In the genomic region with DNA sequence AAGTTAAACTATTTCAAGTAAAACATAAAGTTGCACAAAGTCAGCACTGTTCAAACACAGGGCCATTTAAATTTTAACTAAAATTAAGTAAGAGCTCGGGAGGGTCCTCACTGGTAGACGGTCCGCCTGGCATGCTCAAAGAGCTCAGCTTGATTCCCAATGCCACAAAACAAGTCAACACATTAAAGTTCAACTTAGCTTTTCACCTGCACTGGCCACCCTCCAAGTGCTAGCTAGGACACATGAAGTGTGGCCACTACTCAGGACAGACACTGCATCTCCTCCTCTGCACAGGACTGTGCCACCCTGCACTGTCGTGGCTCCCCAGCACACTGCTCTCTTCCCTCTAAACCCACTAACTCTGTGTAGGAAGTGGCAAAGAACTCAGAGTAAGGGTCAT, we compare ENCODE assay signal across 13 mouse cellular contexts. TPM values are rescaled to one million over a fixed set of nuclear protein-coding genes. Genes with fewer than 3 reads are reported as not detected.
A peak's percentile ranks its signal among the peaks of the same experiment; 100 is the strongest.
DNase-seq lines count a peak whose midpoint lies in the region; ATAC-seq and TF ChIP-seq lines count a peak whose summit lies in the region.
"Had no signal": no experiment of that assay in that cellular context is flagged by ENCODE, and none has a peak within 500 bp of the region (broad histone marks: within the 10 kb centered on the region; RNA-seq: fewer than 3 reads in every experiment).

No protein-coding gene starts in this region.

- no peak overlapping the region for H3K4me3 ChIP-seq in heart, postnatal 0 days (ENCODE audit: low read depth, low read length)
- H3K4me3 ChIP-seq in heart, embryonic 12.5 days = no peak overlapping the region
- peak overlapping the region; percentile 28 for H3K4me3 ChIP-seq in bone marrow macrophage, adult 2 months (ENCODE audit: insufficient read depth, low read length)
- H3K4me3 ChIP-seq in kidney, adult 2 months (ENCODE audit: insufficient read depth, low read depth, low read length) = no peak overlapping the region
- H3K4me3 ChIP-seq in limb, embryonic 15.5 days = no peak overlapping the region
- H3K4me3 ChIP-seq: myocyte had no signal

- peaks cover 40% of the 10 kb centered on the region for H3K4me1 ChIP-seq in heart, postnatal 0 days (ENCODE audit: control insufficient read depth, insufficient read depth)
- H3K4me1 ChIP-seq in heart, embryonic 12.5 days (replicated peaks) = peaks cover 83% of the 10 kb centered on the region
- peaks cover 28% of the 10 kb centered on the region for H3K4me1 ChIP-seq in bone marrow macrophage, adult 2 months (ENCODE audit: control insufficient read depth, insufficient read depth, low read length)
- H3K4me1 ChIP-seq in kidney, adult 2 months (ENCODE audit: control insufficient read depth, insufficient read depth, low read length) = peaks cover 63% of the 10 kb centered on the region
- H3K4me1 ChIP-seq in limb, embryonic 15.5 days = peaks cover 57% of the 10 kb centered on the region

- no peak overlapping the region for H3K9ac ChIP-seq in heart, postnatal 0 days (replicated peaks; ENCODE audit: low read depth, low read length)
- H3K9ac ChIP-seq in heart, embryonic 12.5 days = no peak overlapping the region
- no peak overlapping the region for H3K9ac ChIP-seq in limb, embryonic 15.5 days

- no peak for ATAC-seq in heart, postnatal 0 days (ENCODE audit: insufficient read depth, low read depth)
- ATAC-seq in heart, embryonic 12.5 days (ENCODE audit: insufficient number of reproducible peaks, low FRiP score) = no peak
- ATAC-seq in limb, embryonic 15.5 days (ENCODE audit: insufficient number of reproducible peaks, low FRiP score, low TSS enrichment, low read depth) = no peak

- no peak overlapping the region for H3K27ac ChIP-seq in heart, postnatal 0 days (ENCODE audit: low read depth)
- no peak overlapping the region for H3K27ac ChIP-seq in heart, embryonic 12.5 days (ENCODE audit: poor library complexity, severe bottlenecking)
- no peak overlapping the region for H3K27ac ChIP-seq in bone marrow macrophage, adult 2 months (ENCODE audit: insufficient read depth, low read depth, low read length)
- peak overlapping the region; percentile 79 for H3K27ac ChIP-seq in kidney, adult 2 months (ENCODE audit: insufficient read depth, low read depth, low read length)
- peak overlapping the region; percentile 57; the same call in 1 of the 2 replicates for H3K27ac ChIP-seq in limb, embryonic 15.5 days

- no peaks in the 10 kb centered on the region for H3K9me3 ChIP-seq in heart, postnatal 0 days (replicated peaks; ENCODE audit: control insufficient read depth, low read length)
- no peaks in the 10 kb centered on the region for H3K9me3 ChIP-seq in heart, embryonic 12.5 days (replicated peaks)
- no peaks in the 10 kb centered on the region for H3K9me3 ChIP-seq in limb, embryonic 15.5 days

- H3K4me2 ChIP-seq in heart, postnatal 0 days (ENCODE audit: low read depth, low read length) = 0 out of 2 replicates have a peak overlapping the region, but pooled peaks have one; percentile 11
- no peak overlapping the region for H3K4me2 ChIP-seq in heart, embryonic 12.5 days
- H3K4me2 ChIP-seq in limb, embryonic 15.5 days = 0 out of 2 replicates have a peak overlapping the region, but pooled peaks have one; percentile 10

- TF ChIP-seq EP300 in heart, postnatal 0 days (IDR thresholded peaks at IDR 0.05; ENCODE audit: low read depth) = no peak

- no peaks in the 10 kb centered on the region for H3K27me3 ChIP-seq in heart, postnatal 0 days (ENCODE audit: control insufficient read depth, insufficient read depth, low read length)
- H3K27me3 ChIP-seq in heart, embryonic 12.5 days (replicated peaks) = no peaks in the 10 kb centered on the region
- H3K27me3 ChIP-seq in kidney, adult 2 months (replicated peaks; ENCODE audit: control insufficient read depth, insufficient read depth, low read length) = no peaks in the 10 kb centered on the region
- H3K27me3 ChIP-seq in limb, embryonic 15.5 days = no peaks in the 10 kb centered on the region

- H3K36me3 ChIP-seq in heart, postnatal 0 days (replicated peaks; ENCODE audit: control insufficient read depth, insufficient read depth, low read length) = no peaks in the 10 kb centered on the region
- peaks cover 13% of the 10 kb centered on the region for H3K36me3 ChIP-seq in heart, embryonic 12.5 days
- no peaks in the 10 kb centered on the region for H3K36me3 ChIP-seq in kidney, adult 2 months (ENCODE audit: control insufficient read depth, insufficient read depth, low read length)
- peaks cover 11% of the 10 kb centered on the region; the same call in 1 of the 2 replicates for H3K36me3 ChIP-seq in limb, embryonic 15.5 days

- WGBS in heart, postnatal 0 days = 74% methylated on average over 4 of the region's 4 CpGs
- 76% methylated on average over 4 of the region's 4 CpGs for WGBS in heart, embryonic 12.5 days
- WGBS in kidney, adult 2 months = 36% methylated on average over 4 of the region's 4 CpGs
- 63% methylated on average over 4 of the region's 4 CpGs for WGBS in limb, embryonic 15.5 days

- no peak for TF ChIP-seq POLR2A in bone marrow macrophage, adult 2 months (IDR thresholded peaks at IDR 0.05; ENCODE audit: borderline replicate concordance, low read depth, low read length)
- TF ChIP-seq POLR2A in kidney, adult 2 months (IDR thresholded peaks at IDR 0.05; ENCODE audit: low read depth, low read length) = no peak

- DNase-seq in heart, postnatal 0 days (ENCODE audit: low spot score) = no peak
- peak; percentile 94 for DNase-seq in kidney, adult 2 months
- no peak for DNase-seq in cerebellum, adult 18-20 months
- no peak for DNase-seq in cerebellum, adult 9-10 months
- DNase-seq in embryo, embryonic 9.5 days (ENCODE audit: extremely low spot score) = no peak
- DNase-seq: gastrocnemius, postnatal 25 days; heart, postnatal 4 days; lung, postnatal 14 days; retina, postnatal 1 day had no signal

- TF ChIP-seq CTCF in heart, postnatal 0 days (IDR thresholded peaks at IDR 0.05; ENCODE audit: low read depth) = no peak
- TF ChIP-seq CTCF in bone marrow macrophage, adult 2 months (IDR thresholded peaks at IDR 0.05; ENCODE audit: low read depth, low read length) = no peak
- TF ChIP-seq CTCF in kidney, adult 2 months (conservative IDR thresholded peaks at IDR 0.05; ENCODE audit: insufficient read depth, insufficient read length, low read depth, low read length) = no peak

RNA-seq across cellular contexts. Expression of a gene that starts 7.7 kb away (rescaled TPM):
- total RNA-seq in heart, postnatal 0 days (2014; rRNA removed; ENCODE audit: low replicate concordance) = 21.7 and 21.8 TPM in 2 replicates
- polyA plus RNA-seq in heart, postnatal 0 days (2015; fragmentation: Nextera tagmentation; extraction: Ambion mirVana) = 34.2 and 34.3 TPM in 2 replicates
- 77.9 and 81.6 TPM in 2 replicates for polyA plus RNA-seq in heart, embryonic 12.5 days (2016; fragmentation: Nextera tagmentation; extraction: Ambion mirVana)
- polyA plus RNA-seq in bone marrow macrophage, adult 2 months (2012; ENCODE audit: insufficient read depth, insufficient read length, missing spikeins) = 27.7 and 33.6 TPM in 2 replicates
- polyA plus RNA-seq in kidney, adult 2 months (2012; rRNA removed) = 47.9 and 51.6 TPM in 2 replicates
- 132 and 136 TPM in 2 replicates for polyA plus RNA-seq in limb, embryonic 15.5 days (2015; fragmentation: Nextera tagmentation; extraction: Ambion mirVana)

RNA-seq across cellular contexts. Expression of a gene that starts 8.6 kb away (rescaled TPM):
- 6.5 and 10.6 TPM in 2 replicates for total RNA-seq in heart, postnatal 0 days (2014; rRNA removed; ENCODE audit: low replicate concordance)
- 1.6 and 1.9 TPM in 2 replicates for polyA plus RNA-seq in heart, postnatal 0 days (2015; fragmentation: Nextera tagmentation; extraction: Ambion mirVana)
- polyA plus RNA-seq in heart, embryonic 12.5 days (2016; fragmentation: Nextera tagmentation; extraction: Ambion mirVana) = 3.9 and 4.0 TPM in 2 replicates
- polyA plus RNA-seq in bone marrow macrophage, adult 2 months (2012; ENCODE audit: insufficient read depth, insufficient read length, missing spikeins) = 12.7 and 15.0 TPM in 2 replicates
- 15.8 and 16.7 TPM in 2 replicates for polyA plus RNA-seq in kidney, adult 2 months (2012; rRNA removed)
- 4.9 and 6.2 TPM in 2 replicates for polyA plus RNA-seq in limb, embryonic 15.5 days (2015; fragmentation: Nextera tagmentation; extraction: Ambion mirVana)

Comparison
In these comparisons a context has a peak if more than half of its experiments do, and no peak if none do; other contexts are left out.
1. H3K27ac ChIP-seq: peak in kidney, adult 2 months (single experiment) and limb, embryonic 15.5 days (single experiment); none in heart, postnatal 0 days (single experiment), heart, embryonic 12.5 days (single experiment) and bone marrow macrophage, adult 2 months (single experiment).